Mouse (Mus musculus): ENCODE measurements around the gene Ptprg. TPM values are rescaled to one million over a fixed set of nuclear protein-coding genes. Genes with fewer than 3 reads are reported as not detected.

Ptprg gene
- total RNA-seq, 2 experiments from 2014 or later: 1.7 TPM; not detected in 1

GRCm38 (mm10) chr14:12149529-12149928 is 596.2 kb downstream of the Ptprg start:
- no peak for ATAC-seq (replicated peaks; ENCODE audit: low FRiP score, poor library complexity, severe bottlenecking)

DNA sequence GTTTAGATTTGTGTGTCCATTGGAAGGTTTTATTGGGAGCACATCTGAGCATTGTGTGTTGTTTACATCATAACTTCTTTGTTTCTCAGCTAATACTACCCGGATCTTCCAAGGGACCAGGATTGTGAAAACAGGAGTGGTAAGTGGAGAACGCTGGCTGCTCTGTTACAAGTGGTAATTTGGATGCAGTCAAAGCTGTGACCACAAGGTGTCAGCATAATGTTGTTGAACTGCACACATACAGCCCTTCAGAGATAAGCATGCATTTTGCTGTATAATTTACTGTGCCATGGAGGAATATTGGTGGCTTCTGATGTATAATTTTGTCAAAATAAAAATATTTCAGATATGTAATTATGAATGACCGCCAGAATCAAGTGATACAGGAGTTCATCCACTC is 598.6 kb downstream of the Ptprg start:
- ATAC-seq (replicated peaks; ENCODE audit: low FRiP score, poor library complexity, severe bottlenecking): no peak

DNA sequence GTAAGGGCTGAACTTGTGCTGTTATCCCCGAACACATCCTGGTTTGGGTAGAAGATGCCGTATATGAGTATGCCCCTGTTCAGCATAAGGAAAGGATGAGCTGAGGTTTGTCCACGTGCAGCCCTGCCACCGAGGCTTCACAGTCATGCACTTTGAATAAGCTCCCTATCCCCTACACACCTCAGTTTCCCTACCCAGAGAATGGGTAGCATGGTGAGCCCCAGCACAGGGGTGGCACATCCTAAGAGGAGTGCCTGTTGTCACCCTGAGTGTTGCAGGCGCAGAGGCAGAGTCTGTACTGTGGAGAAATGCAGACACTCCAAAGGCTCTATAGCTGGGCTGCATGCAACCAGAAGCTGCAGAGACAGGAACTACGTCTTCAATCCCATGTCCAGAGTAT is 599.4 kb downstream of the Ptprg start:
- no peak for ATAC-seq (replicated peaks; ENCODE audit: low FRiP score, poor library complexity, severe bottlenecking)

DNA sequence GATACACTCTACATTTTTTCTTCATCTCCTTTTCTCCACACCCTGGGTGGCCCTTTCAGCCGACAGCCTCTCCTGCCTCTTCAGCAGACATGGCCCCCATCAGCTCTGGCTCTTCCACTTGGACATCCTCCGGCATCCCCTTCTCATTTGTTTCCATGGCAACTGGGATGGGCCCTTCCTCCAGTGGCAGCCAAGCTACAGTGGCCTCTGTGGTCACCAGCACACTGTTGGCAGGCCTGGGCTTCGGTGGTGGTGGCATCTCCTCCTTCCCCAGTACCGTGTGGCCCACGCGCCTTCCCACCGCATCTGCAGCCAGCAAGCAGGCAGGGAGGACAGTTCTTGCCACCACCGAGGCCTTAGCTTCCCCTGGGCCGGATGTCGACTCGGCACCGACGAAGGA is 600.3 kb downstream of the Ptprg start:
- no peak for ATAC-seq (replicated peaks; ENCODE audit: low FRiP score, poor library complexity, severe bottlenecking)

GRCm38 (mm10) chr14:12161738-12162310 is 608.5 kb downstream of the Ptprg start:
- no peak for ATAC-seq (replicated peaks; ENCODE audit: low FRiP score, poor library complexity, severe bottlenecking)

- ATAC-seq (replicated peaks; ENCODE audit: low FRiP score, poor library complexity, severe bottlenecking): no peak
Observed at GRCm38 (mm10) chr14:12162331-12162854, 609.1 kb downstream of the Ptprg start.

DNA sequence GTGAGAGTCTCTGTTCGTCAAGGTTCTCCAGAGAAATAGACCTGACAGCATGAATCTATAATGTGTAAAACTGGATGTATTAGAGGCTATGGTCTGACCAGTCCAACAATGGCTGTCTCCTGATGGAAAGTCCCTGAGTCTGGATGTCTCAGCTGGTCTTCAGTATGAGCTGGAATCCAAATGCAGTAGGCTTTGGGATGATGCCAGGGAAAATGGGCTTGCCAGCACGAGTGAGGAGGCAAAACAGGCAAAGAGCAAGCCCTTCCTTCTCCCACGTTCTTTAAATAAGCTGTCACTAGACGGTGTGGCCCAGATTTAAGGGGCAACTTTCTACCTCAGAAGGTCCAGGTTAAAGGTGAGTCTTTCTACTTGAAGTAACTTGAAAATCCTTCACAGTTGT is 609.9 kb downstream of the Ptprg start:
- no peak for ATAC-seq (replicated peaks; ENCODE audit: low FRiP score, poor library complexity, severe bottlenecking)

GRCm38 (mm10) chr14:12167215-12167614 is 613.9 kb downstream of the Ptprg start:
- no peak for ATAC-seq (replicated peaks; ENCODE audit: low FRiP score, poor library complexity, severe bottlenecking)

- ATAC-seq (replicated peaks; ENCODE audit: low FRiP score, poor library complexity, severe bottlenecking): no peak
Observed at GRCm38 (mm10) chr14:12167651-12168050, 614.3 kb downstream of the Ptprg start.

- no peak for ATAC-seq (replicated peaks; ENCODE audit: low FRiP score, poor library complexity, severe bottlenecking)
Observed at GRCm38 (mm10) chr14:12177436-12177835, 624.1 kb downstream of the Ptprg start.

DNA sequence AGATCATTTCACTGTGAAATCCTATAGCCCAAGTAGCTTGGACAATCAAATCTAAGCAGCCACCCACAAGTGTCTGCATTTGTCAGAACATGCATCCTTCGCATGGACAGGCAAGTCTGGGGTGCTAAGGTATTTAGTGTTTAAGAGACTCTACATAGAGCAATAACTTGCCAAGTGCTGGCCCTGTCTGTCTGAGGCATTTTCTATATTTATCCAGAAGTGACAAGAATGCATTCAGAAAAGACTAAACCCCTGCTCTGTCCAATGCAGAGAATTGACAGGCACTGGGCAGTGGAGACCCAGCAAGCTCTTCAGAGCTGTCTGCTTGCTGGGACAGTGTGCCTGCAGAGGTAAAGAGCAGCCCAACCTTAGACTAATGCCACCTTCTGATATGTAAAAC is 625.3 kb downstream of the Ptprg start:
- ATAC-seq (replicated peaks; ENCODE audit: low FRiP score, poor library complexity, severe bottlenecking): no peak

DNA sequence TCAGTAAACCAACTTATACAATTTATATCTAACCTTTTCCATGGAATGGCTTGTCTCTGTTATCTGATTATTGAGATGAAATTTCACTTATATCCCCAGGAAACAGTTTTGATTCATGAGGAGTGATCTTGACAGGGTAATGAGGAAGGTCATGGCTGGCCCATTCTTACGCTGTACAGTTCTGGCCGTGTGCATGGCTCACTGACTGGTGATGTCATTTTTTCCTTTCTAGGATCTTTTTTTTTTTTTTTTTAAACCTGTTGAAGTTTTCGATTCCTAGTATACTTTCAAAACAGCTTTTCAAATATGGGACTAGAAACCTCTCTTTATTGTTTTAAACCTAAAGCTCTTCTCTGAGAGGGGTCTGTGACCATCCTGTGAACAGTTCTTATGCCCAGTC is 626.8 kb downstream of the Ptprg start:
- ATAC-seq (replicated peaks; ENCODE audit: low FRiP score, poor library complexity, severe bottlenecking): no peak

DNA sequence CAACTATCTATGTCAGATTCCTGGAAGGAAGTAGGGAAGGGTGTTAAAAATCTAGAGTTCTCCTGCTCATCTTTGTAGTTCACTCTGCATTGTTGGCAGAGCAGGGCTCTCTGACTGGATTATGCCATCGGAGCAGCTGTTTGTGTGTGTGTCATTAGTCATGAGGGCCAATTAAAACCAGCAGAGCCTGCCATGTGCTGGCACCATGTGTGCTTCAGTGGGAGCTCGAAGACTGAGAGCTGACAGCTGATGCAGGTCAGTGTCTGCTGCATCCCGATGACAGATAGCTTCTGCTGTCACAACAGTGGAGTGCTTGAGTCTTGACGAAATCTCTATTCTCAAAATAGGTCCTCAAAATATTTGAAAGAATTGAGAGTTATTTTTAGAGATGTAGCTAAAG is 631.7 kb downstream of the Ptprg start:
- ATAC-seq (replicated peaks; ENCODE audit: low FRiP score, poor library complexity, severe bottlenecking): no peak

- no peak for ATAC-seq (replicated peaks; ENCODE audit: low FRiP score, poor library complexity, severe bottlenecking)
Observed at GRCm38 (mm10) chr14:12188352-12188751, 635.0 kb downstream of the Ptprg start.

GRCm38 (mm10) chr14:12189266-12189665 is 635.9 kb downstream of the Ptprg start:
- no peak for ATAC-seq (replicated peaks; ENCODE audit: low FRiP score, poor library complexity, severe bottlenecking)

- no peak for ATAC-seq (replicated peaks; ENCODE audit: low FRiP score, poor library complexity, severe bottlenecking)
Observed at GRCm38 (mm10) chr14:12189717-12190600, 636.6 kb downstream of the Ptprg start.

GRCm38 (mm10) chr14:12191076-12191475 is 637.7 kb downstream of the Ptprg start:
- ATAC-seq (replicated peaks; ENCODE audit: low FRiP score, poor library complexity, severe bottlenecking): no peak

GRCm38 (mm10) chr14:12198735-12199134 is 645.4 kb downstream of the Ptprg start:
- ATAC-seq (replicated peaks; ENCODE audit: low FRiP score, poor library complexity, severe bottlenecking): no peak

- ATAC-seq (replicated peaks; ENCODE audit: low FRiP score, poor library complexity, severe bottlenecking): no peak
Observed at GRCm38 (mm10) chr14:12199956-12200950, 646.9 kb downstream of the Ptprg start.

- ATAC-seq (replicated peaks; ENCODE audit: low FRiP score, poor library complexity, severe bottlenecking): no peak
Observed at GRCm38 (mm10) chr14:12202214-12202613, 648.9 kb downstream of the Ptprg start.

Data from erythroid progenitor cell, adult 5-6 weeks (primary cell).